Mouse (Mus musculus): ENCODE measurements around the gene Pemt.

Gene Pemt

DNA sequence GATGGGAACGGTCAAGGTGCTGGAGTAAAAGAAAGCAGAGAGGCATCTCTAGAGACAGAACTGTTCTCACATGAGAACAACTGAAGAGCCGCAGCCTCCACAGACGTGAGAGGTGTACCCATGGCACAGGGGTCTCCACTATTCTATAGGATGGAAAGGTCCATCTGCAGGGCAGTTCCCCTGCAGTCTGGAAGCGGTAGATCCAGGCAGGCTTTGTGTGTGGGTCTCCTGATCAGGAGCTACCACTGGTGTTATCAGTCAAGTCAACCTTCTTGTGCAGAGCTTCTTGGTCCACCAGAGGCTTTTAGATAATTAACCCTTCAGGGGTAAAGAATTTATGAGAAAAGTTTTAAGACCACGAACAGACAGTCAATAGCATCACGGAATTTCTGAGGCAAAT lies 10.2 kb upstream of the Pemt start:
- no peak for DNase-seq (ENCODE audit: low spot score)

DNA sequence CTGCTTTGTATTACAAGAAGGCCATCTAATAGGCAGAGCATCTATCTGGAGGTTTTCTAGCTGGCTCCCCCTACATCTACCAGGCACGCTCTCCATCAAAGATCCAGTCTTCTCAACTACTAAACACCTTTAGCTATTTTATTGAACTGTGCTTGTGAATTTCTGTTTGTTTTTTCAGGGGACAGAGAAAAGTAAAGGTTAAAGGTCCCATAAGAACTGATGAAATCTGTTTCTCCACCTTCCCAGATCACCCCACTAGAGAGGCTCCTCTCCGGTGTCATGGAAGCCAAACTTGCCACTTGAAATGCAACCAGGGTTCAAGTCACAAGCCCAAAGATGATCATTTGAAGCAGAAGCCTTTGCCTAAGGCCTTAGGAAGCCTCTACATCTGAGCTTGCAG lies 2.6 kb upstream of the Pemt start:
- no peak for DNase-seq (ENCODE audit: low spot score)

DNA sequence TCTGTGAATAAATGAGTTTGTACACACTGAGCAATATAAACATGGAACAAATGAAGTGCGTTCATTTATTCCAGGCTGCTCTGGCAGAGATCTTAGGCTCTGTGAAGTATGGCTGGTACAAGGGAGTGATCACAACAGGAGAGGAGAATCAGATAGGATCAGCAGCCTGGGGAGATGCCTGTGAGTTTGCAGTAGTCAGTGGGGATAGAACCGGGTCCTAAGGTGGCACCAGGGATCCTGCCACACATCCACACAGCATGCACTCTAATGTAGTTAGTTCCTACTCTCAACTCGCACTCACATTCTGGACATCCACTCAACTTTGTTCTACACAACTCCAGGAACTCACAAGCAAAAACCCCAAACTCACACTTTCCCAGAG lies 622 bp downstream of the Pemt start:
- no peak for DNase-seq (ENCODE audit: low spot score)

DNA sequence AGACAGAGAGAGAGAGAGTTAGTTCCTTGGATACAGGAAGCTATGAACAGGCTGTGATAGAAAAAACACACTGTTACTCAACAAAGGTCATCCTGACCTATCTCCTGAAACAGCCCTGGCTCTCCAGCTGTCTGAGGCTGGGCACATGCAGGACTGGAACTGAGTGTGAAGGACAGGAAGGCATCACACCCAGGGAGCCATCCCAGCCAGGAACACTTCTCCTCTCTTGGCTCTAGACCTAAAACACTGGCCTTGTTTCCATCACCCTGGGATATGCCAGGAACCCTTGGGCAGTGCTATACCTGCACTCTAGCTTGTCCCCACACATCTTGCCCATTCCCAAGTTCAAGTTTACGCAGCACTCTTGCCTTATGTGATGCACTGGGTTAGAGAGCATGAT lies 1.5 kb downstream of the Pemt start:
- DNase-seq (ENCODE audit: low spot score), result no peak

DNA sequence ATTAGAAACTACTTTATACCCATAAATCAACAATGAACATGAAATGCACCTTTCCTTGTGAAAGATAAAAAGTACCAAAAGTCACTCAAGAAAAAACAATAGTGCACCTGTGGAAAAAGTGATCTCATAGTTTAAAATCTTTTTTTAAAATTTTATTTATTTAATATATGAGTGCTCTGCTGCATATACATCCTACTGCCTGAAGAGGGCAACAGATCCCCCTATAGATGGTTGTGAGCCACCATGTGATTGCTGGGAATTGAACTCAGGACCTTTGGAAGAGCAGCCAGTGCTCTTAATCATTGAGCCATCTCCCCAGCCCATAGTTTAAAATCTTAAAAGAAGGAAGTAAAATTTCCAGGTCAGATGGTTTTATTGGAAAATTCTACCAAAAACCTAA lies 4.0 kb downstream of the Pemt start:
- no peak for DNase-seq (ENCODE audit: low spot score)

DNA sequence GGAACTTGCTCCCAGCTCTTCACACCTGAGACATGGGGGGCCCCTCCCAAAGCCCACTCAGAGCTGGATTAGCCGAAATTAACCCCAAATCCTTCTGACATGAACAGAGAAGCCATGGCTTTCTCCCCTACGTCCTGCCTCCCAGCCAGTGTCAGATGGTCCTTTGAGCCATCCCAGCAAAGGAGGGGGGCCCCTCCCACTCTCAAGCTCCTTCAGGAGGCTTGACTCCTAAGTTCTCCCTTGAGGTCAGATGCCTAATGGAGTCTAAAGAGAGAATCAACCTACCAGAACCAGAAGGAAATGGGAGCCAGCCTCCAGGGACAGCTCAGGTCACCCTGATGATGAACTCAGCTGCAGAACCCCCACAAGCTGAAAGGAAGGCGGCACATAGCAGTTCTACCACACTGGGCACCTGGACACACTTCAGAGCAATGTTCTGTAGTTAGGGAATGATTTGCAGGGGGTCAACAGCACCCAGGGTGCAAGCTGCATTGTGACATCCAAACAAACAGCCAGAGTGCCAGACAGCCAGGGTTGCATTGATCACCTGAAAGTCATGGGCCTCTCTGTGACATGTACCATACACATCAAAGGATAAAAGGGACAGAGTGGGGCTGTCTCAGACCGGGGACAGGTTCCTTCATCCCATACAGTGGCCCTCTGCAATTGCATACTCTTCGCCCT lies 9.6 kb downstream of the Pemt start:
- no peak for DNase-seq (ENCODE audit: low spot score)

DNA sequence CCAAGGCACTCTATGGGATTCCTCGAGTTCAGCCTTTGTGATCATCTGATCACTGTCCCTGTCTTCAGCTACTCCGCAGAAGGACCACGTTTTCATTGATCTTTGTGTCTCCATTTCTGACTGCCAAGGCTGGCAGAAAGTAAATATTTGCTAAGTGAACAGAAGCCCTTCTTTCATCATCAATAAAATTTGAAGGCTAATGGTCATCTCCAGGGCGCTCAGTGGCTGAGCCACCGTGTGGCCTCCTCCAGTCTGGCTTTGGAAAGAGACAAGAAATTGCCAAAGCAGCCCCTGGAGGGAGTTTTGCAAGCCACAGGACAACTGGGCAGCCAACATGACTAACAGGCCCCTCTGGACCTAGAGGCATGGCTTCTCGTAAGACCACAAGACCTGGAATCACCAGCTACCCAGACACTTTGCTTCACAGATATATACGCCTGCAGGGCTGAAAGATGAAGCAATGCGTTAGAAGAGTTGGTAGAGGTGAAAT lies 11.3 kb downstream of the Pemt start:
- no peak for DNase-seq (ENCODE audit: low spot score)

DNA sequence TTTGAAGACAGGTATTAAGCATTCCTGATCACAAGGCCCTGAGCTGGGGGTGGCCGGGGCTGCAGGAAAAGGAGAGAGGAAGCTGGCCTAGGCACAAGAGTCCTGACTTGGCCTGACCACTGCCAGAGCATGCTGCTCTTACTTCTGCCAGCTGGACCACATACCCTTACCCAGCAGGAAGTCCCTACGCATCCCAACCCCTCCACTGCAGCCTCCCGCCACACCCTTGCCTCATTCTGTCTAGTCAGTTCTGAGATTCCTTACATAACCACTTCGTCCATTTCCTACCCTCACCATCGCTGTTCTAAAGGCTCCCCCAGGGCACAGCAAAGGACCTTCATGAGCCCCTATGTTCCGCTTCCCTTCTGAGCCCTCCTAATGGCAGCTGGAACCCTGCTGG lies 12.0 kb downstream of the Pemt start:
- DNase-seq (ENCODE audit: low spot score), result no peak

DNA sequence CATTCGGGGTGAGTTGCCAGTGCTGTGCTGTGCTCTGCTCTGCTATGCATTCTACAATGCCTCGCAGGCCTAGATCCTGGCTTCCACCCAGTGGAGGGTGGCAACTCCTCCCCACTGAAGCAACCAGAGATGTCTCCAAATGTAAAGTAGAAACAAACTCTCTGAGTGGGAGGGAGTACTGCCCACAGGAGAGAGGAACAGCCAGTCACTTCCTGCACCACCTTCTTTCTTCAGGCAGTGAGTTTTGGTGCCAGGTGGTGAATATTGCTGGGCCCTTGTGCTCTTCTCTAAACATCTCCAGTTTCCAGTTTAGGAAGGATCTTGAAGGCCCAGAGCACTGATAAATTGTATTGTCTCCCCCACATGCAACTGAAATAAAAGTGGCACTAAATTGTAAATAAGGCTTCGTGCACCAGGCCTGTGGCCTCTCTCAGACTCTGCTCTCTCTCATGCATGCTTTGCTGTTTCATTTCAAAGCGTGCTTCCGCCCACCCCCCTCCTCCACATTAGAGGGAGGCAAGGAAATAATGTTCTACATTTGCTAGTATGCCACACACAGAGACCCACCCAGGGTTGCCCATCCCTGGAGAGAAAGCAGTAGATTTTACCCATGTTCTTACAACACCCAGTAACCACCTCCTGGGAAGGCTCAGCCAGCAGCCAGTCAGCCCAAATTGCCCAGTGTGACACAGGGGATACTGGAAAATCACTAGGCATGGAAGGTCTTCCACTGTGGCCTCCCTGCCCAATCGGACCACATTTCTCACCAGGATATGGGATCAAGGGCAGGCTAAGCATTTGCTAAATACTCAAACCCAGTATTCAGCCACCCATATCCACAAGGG lies 13.5 kb downstream of the Pemt start:
- DNase-seq (ENCODE audit: low spot score), result no peak

DNA sequence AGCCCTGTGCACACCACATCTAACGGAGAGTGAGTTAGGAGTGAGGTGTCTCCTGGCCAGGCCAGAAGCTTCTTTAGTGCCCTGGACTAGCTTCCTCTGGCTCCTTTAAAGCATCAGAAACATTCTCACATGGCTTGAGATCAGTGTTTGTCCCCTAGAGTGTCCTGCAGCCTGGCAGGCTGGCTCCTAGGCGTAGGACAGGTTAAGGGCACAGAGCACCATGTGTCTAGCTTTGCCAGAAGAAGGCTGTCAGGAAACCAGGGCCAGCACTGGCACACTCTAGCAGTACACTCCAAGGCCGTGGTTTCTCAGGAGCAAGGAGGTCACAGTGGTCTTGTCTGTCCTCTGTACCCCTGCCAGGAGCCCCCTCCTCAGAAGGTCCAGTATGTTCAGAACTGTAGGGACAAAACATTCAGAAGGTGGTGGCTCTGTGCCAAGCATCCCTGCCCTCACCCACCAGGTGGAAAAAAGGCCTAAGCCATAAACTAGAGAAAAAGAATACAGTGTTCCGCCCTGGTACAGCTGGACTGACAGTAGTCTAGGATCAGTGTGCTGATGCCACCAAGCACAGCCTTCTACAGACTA lies 15.4 kb downstream of the Pemt start:
- no peak for DNase-seq (ENCODE audit: low spot score)

DNA sequence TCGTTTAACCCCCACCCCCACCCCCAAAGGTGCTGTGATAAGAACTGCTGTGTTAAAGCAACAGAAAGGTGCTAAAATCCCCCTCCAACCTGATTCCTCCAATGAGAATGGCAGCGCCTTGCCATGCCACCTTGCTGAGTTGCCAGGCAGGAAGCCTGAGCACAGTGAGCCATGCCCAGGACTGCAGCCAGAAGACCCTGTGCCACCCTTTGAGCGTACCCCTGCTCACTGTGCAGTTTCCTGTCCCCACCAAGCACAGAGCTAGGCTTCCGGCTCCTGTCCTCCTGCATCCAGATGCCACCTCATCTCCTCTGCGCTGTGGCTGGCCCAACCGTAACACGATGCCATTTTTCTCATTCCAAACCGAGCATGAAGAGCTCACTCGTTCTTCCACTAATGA lies 16.3 kb downstream of the Pemt start:
- DNase-seq (ENCODE audit: low spot score), result no peak

DNA sequence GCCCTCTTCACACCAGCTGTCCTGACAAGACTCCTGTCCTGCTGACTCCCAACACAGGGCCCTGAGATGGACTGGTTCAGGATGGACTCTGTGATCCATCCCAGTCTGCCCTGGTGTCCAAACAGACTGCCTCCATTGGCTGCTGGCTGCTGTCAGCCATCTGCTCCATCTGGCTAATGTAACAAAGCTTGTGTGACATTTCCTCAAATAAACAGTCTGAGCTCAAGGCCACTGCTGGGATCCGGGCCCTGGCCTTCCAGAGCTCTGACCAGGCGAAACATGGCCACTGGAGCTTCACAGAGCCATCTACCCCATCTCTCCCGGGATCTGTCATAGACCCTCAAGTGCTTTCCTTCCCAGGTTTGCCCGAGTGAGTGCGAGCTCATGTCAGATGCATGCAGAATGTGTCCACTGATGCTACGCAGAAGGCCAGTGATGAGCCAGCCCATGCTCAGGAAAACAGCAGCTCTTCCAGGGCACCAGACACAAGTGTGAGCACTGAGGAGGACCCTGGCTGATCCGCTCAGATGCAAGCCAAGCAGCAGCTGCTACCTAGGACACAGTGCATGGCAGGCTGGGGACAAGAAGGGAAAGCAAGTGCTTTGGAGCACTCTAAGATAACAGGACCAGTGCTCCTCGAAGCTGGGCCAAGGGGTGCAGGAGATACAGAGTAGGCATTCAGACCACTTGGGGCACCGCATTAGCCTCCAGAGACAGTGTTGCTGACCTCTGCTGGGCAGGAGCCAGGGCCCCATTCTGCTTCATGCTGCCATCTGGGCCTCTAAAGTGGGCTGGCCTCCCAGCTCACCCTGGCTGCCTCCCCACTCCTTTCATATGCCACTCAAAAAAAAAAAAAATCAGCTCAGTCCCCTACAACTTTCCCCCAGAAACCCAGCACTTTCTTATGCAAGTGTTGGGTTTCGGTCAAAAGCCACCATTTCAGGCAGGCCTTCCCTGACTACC lies 18.1 kb downstream of the Pemt start:
- peak; percentile 91 for DNase-seq (ENCODE audit: low spot score)

DNA sequence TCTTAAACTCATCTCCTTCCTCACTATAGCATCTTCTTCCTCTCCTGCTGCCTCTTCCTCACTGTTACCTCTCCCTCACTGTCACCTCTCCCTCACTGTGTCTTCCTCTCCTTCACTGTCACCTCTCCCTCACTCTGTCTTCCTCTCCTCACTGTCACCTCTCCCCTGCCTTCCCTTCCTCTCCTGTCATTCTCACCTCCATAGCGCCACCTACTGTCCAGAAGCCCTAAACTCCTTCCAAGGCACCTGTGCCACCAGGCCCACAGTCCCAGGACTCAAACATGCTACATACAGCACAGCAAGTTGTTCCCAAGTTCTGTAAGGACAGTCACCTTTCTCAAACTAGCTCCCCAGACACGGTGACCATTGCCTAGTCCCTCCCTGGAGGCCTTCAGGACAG lies 19.0 kb downstream of the Pemt start:
- DNase-seq (ENCODE audit: low spot score), result peak; percentile 78

DNA sequence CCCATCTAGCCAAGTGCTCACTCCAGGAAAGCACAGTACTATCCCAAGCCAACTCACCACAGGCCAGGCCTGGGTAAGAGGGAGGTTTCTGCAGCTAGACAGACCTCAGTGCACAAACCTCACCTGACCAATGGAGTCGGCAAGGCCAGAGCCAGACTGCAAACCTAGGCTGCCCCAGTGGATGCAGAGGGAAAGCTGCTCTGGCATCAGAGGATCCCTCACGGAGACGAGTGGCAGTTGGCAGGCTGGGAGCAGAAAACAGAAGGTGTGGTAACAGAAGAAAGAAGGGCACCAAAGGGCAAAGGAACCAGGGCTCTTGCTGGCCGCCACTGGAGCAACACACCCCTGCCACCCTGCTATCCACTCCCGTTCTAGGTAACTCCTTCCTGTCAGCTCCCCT lies 20.1 kb downstream of the Pemt start:
- no peak for DNase-seq (ENCODE audit: low spot score)

DNA sequence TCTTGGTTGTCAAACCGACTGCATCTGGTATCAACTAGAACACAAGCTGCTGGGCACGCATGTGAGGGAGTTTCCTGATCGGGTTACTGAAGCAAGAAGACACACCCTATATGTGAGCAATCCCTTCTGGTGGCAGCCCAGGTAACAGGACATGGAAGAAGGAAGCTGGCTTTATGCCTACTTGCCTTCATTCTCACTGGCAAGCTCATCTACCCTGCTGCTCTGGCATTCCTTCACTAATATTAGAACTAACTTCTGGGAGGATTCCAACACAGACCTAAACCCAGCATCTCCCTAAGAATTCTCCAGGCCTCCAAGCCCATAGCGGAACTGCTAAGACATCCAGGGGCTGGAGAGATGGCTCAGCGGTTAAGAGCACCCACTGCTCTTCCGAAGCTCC lies 25.1 kb downstream of the Pemt start:
- DNase-seq (ENCODE audit: low spot score), result no peak

DNA sequence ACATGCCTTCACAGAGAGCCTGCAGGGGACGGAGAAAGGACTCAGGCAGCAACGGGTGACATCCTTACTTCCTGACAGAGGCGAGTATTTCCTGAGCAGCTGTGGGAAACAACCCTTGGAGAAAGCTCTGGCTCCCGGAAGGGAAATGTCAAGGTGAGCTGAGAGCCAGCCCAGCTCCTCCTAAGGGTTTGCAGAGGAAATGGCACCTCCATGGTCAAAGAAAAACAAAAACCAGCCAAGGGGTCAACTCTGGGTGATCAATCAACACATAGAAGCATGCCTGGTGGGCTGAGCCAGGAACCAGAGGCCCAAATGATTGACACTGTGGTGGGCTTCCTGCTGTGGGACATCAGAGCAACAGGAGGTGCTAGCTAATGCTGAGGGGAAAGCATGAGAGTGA lies 29.6 kb downstream of the Pemt start:
- DNase-seq (ENCODE audit: low spot score), result no peak

DNA sequence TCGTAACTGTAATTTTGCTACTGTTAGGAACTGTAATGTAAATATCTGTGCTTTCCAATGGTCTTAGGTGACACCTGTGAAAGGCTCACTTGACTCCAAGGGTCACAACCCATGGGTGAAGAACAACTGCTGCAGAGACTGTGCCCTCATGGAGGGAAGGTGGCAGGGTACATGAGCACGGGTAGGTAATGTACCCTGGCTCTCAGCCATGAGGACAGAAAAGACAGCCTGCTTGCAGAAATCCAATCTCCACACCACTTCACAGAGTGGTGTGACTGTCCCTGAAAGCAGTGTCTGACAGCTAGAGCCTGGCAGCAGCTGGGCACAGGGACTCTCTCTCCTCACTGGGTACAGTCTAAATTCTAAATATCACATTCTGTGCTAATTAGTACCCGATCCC lies 34.8 kb downstream of the Pemt start:
- no peak for DNase-seq (ENCODE audit: low spot score)

DNA sequence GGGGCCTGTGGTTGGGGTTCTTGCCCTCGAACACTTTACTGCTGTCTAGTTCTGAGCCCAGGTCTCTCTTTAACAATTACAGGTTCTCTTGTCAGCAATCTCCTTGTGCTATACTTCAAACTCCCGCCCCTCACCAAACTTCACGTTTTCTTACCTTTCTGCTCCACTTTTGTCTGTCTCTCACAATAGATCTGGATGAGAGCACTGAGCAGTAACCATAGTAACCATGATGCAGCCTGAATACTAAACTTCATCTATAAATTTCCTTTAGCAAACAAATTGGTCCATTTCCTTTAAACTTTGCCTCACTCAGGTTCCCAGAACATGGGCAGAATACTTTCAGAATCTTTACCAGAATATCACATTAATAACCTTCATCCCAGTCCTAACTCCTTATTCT lies 36.8 kb downstream of the Pemt start:
- no peak for DNase-seq (ENCODE audit: low spot score)

DNA sequence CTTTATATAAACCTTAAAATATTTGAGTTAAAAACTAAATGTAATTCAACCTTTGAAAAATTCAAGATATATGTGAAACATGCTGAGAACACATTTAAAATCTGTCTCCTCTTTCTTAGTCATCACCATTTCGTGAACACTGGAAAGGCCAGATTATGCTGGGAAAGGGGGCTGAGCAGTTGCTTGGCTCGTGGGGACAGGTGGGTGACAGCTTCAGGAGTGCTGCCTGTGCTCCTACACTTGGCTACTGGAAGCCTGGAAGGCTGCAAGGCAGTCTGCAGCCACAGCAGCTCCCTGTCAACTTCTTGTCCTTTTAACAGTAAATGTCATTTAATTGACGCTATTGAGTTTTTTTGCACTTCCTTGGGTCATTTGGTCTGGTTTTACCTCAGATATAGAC lies 40.4 kb downstream of the Pemt start:
- no peak for DNase-seq (ENCODE audit: low spot score)

DNA sequence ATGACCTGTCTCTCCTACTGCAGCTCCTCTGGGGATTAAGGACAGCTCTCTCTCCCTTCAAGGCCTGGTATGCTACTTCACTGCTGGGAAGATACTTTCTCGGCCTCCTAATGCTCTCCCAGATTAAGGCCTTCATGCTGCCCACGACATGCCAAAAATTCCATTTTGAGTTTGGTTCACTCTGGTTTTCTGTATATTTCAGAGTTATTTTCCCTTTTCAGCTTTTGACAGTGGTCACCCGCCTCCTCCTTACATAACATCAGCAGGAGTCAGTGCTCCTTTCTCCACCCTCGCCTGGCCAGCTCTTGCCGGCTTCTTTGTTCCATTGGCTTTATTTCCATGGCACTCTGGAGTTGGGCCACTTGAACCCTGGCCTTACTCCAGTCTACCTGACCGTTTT lies 41.6 kb downstream of the Pemt start:
- no peak for DNase-seq (ENCODE audit: low spot score)

DNA sequence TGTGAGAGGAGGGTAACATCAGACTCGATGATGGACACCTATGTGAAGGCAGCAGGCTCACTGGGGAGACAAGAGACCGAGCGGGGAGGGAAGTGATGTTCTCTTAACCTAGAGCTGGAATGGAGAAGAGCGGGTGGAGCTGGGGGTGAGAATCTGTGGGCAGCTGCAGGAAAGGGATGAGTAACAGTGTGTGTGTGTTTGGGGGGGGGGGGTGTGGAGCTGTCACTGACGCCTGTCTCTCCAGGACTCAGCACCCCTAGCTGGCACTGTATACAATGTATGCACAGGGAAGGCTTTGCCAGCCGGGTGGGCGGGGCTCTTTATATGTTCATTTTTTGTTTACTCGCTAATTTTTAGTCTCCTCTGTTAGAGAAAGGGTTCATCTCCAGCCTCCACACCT lies 42.5 kb downstream of the Pemt start:
- DNase-seq (ENCODE audit: low spot score), result no peak

All from MN1 (cell line).